Mouse (Mus musculus) cerebellum, adult 2 months (tissue): ENCODE results near the gene Notch1. TPM values are rescaled to one million over a fixed set of nuclear protein-coding genes. Genes with fewer than 3 reads are reported as not detected.

Source experiments
- DNase-seq, 2 experiments: peaks; one replicate each; pipeline ENCODE4 v3.0.0; 2021
- H3K27ac ChIP-seq: fragments of 200-500 bp; 2 replicates; pipeline ENCODE4 v1.5.1; 2012; ENCODE audit warnings: low read length, control low read depth, inconsistent platforms; ENCODE audit not compliant: insufficient read depth
- H3K27me3 ChIP-seq: fragments of 200-500 bp; 2 replicates; pipeline ENCODE4 v1.6.1; 2012; ENCODE audit warnings: inconsistent platforms, mild to moderate bottlenecking, low read length, moderate library complexity; ENCODE audit not compliant: control insufficient read depth, insufficient read depth
- H3K4me1 ChIP-seq: fragments of 200-500 bp; 2 replicates; pipeline ENCODE4 v1.6.1; 2011; ENCODE audit warnings: low read length; ENCODE audit not compliant: control insufficient read depth, insufficient read depth
- H3K4me3 ChIP-seq: fragments of 200-500 bp; replicated peaks from 2 replicates; pipeline ENCODE3; 2011; ENCODE audit warnings: mild to moderate bottlenecking, low read depth, low read length, control low read depth; ENCODE audit not compliant: insufficient read depth
- CTCF ChIP-seq: fragments of 200-500 bp; IDR thresholded peaks from 2 replicates; pipeline ENCODE4 v1.5.1; 2011; ENCODE audit warnings: low read depth, mild to moderate bottlenecking, control low read depth, low read length, moderate library complexity, borderline replicate concordance; ENCODE audit not compliant: insufficient read depth
- POLR2A ChIP-seq: fragments of 200-500 bp; IDR thresholded peaks from 2 replicates; pipeline ENCODE4 v1.6.1; 2011; ENCODE audit warnings: low read length, control low read depth, borderline replicate concordance; ENCODE audit not compliant: insufficient read depth
- WGBS: fragments of 180-500 bp; shearing (Covaris S2); methylation state at CpG from one replicate; pipeline ENCODE4 v1.1.7; 2018; 5-methylcytosine and 5-hydroxymethylcytosine counted together
- polyA plus RNA-seq: library from polyadenylated mRNA; depleted of rRNA; stranded (reverse); fragments of >200 nt; gene quantifications from 2 replicates; pipeline ENCODE4 v1.2.3, GENCODE M21; 2012

Notch1 gene
- polyA plus RNA-seq, 1 experiment = 10.5 TPM

DNA sequence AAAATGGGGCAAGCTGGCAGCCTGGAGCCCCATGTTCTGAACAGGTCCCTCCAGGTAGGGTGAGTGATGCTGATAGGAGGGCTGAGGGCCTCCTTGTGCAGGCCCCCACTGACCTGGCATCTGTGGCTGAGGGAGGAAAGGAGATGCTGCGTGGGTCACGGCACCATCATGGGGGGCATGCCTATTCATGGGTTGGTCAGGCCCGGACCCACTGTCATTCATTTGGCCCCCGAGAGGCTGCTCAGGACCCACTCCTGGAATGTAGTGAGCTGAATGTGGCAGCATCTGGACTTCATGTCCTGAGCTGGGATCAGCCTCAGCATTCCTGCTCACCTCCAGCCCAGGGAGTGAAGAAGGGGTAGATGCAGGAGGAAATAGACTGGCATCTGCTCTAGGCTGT is 75.2 kb downstream of the Notch1 start:
- Histone ChIP-seq H3K4me1 (peaks cover 3% of the 10 kb centered on the region), H3K27me3 (no peaks in the 10 kb centered on the region), H3K4me3 (no peak overlapping the region), H3K27ac (no peak overlapping the region)
- no peak for DNase-seq
- 91% methylated on average over 4 of the region's 4 CpGs for WGBS
- TF ChIP-seq CTCF = no peak
- TF ChIP-seq POLR2A = no peak

DNA sequence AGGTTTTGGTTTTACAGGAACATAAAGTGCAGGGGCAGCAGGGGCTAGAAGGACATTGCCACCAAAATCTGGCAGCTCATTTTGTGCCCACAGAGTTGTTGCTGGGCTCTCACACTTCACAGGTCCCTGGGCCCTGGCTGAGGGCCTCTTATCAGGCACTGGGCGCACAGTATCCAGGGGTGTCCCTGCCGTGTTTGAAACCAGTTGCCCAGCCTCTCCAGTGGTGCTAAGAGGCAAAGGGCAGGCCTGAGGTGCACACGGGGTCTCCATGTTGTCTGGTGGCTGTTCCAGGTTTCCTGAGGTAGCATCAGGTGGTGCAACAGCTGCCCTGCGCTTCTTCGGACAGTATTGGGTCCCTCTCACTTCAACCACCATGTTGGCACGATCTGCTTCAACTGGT is 76.8 kb downstream of the Notch1 start:
- DNase-seq = no peak
- TF ChIP-seq POLR2A (no peak), CTCF (no peak)
- no peaks in the 10 kb centered on the region for H3K27me3 ChIP-seq
- H3K4me3 ChIP-seq = no peak overlapping the region
- no peak overlapping the region for H3K27ac ChIP-seq
- H3K4me1 ChIP-seq = peaks cover 3% of the 10 kb centered on the region
- WGBS = 91% methylated on average over 6 of the region's 6 CpGs

DNA sequence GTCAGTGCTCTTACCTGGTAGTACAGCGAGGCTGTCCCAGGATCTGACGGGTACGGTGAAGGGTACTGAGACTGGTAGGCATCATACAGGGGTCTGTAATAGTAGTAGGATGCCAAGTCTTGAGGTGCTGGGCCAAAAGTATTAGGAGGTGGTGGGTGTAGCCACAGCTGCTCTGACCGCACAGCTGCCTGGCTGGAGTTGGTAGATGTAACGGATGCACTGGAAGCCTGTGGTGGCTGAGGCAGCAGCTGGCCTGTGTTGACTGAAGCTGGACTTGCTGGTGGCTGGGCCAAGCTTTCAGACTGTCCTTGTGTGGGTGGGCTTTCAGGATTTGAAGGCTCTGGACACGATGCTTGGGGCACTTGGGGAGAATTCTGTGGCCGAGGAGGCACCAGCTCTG is 78.1 kb downstream of the Notch1 start:
- no peak for DNase-seq
- H3K4me3 ChIP-seq = no peak overlapping the region
- H3K4me1 ChIP-seq = peaks cover 3% of the 10 kb centered on the region
- H3K27ac ChIP-seq = no peak overlapping the region
- 70% methylated on average over 7 of the region's 7 CpGs for WGBS
- H3K27me3 ChIP-seq = no peaks in the 10 kb centered on the region
- TF ChIP-seq POLR2A = no peak
- TF ChIP-seq CTCF = no peak

DNA sequence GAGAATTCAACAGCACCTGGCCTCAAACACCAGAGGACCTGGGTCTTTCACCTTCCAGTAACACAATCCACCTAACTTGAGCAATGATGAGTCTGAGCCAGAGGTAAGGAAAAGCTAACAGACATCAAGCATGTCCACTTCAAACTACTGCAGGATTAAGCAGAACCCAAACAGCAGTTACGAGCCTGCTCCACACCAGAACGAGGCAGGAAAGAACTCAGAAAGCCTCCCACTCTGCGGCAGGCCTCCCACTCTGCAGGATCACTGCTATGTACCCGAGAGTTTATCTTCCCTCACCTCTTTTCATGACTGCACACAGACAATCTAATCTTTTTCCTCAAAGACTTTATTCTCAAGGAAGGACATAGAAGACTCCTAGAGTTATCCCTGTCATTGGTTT is 79.2 kb downstream of the Notch1 start:
- WGBS = 44% methylated on average over 4 of the region's 4 CpGs

DNA sequence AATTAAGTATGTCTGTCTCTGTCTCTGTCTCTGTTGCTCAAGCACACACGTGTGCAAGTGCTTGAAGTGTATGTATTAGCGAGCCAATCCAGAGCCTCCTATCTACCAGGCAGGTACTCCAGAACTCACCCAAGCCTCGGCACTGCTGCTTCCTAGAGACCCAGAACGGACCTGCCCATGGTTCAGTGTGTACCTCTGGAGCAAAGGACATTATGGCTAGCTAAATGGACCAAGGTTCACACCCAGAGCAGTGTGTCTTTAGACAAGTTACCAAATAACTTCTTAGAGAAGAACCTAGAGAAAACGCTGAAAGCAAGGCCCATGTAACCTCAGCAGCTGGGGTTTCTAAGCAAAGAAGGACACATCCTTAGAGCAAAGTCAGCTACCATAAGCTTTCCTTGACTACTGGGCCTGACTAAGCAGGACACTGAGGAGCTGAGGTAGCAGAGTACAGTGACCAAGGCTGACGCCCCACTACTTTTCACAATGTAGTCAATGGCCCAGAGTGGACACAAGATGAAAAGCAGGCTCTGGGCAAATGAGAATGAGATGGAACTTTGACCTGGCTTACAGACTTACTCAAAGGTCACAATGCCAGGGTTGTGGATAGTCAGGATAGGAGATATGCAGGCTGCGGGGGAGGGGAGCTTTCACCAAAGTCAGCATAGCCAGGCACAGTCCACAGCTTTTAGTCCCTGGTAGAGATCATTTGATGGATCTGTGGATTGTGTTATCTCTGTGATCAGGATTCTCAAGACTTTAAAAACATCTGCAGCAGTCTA is 81.5 kb downstream of the Notch1 start:
- H3K27ac ChIP-seq = no peak overlapping the region
- H3K27me3 ChIP-seq = no peaks in the 10 kb centered on the region
- no peak for DNase-seq
- 89% methylated on average over 7 of the region's 7 CpGs for WGBS
- no peak for TF ChIP-seq POLR2A
- no peak for TF ChIP-seq CTCF
- H3K4me1 ChIP-seq = peaks cover 3% of the 10 kb centered on the region
- H3K4me3 ChIP-seq = no peak overlapping the region

More for the DNA sequence above, 79.2 kb downstream of the Notch1 start:
- TF ChIP-seq CTCF (no peak), POLR2A (no peak)
- no peak for DNase-seq
- no peak overlapping the region for H3K27ac ChIP-seq
- no peak overlapping the region for H3K4me3 ChIP-seq
- peaks cover 3% of the 10 kb centered on the region for H3K4me1 ChIP-seq
- no peaks in the 10 kb centered on the region for H3K27me3 ChIP-seq

DNA sequence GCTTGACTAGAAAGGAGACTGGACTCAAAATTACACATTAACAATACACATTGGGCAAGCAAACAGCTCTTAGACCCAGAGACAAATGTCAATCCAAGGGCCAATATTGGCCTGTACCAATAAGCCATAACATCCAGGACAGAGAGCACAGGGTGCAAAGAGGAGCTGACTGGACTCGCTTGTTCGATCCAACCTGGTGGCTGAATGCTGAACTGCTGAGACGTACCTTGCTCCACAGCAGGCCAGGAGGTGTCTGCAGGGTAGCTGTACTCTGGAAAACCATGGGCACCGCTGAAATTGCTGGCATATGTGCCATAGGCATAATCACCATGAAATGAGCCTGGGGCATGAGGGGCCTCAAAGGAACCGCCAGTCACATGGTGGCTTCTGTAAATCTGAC is 86.6 kb downstream of the Notch1 start:
- no peaks in the 10 kb centered on the region for H3K4me1 ChIP-seq
- TF ChIP-seq POLR2A (no peak), CTCF (no peak)
- DNase-seq = no peak
- H3K4me3 ChIP-seq = no peak overlapping the region
- no peaks in the 10 kb centered on the region for H3K27me3 ChIP-seq
- WGBS = 47% methylated on average over 5 of the region's 5 CpGs
- no peak overlapping the region for H3K27ac ChIP-seq

DNA sequence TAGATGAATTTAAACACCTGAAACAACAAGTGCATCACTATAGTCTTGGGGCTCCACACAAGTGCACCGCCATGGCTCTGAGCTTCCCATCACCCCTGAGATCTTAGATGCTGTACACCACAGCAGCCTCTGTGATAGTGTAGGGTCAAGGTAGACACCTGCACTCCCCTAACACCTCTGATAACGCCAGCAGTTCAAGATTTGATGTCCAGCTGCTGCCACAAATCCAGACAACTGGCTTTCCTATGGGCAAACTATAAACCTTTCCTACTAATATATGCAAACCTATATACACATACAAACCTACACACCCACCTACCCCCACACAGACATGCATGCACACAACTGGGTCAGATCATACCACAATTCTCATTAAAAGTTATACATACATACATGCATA is 91.9 kb downstream of the Notch1 start:
- DNase-seq = no peak
- TF ChIP-seq POLR2A (no peak), CTCF (no peak)
- H3K4me1 ChIP-seq = no peaks in the 10 kb centered on the region
- 99% methylated on average over 2 of the region's 2 CpGs for WGBS
- H3K27me3 ChIP-seq = no peaks in the 10 kb centered on the region
- H3K27ac ChIP-seq = no peak overlapping the region
- no peak overlapping the region for H3K4me3 ChIP-seq

DNA sequence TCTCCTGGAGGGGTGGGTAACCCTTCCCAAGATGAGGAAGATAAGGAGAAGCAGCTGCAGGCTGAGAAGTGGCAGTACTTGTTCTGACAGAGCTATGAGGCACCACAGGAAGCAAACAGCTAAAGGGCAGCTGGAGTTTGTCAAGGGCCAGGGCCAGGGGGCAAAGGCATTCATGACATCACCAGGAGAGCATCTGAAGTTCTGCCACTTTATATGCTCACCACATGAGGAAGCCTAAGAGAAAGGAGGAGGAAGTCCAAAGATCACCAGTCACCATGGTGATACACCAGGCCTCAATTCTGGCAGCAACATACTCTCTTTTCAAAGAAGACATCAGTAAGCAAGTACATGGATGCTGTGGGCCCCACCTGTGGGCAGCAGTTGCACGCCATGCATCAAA is 93.4 kb downstream of the Notch1 start:
- no peak for TF ChIP-seq POLR2A
- TF ChIP-seq CTCF = no peak
- no peak overlapping the region for H3K4me3 ChIP-seq
- H3K27me3 ChIP-seq = no peaks in the 10 kb centered on the region
- no peaks in the 10 kb centered on the region for H3K4me1 ChIP-seq
- H3K27ac ChIP-seq = no peak overlapping the region
- WGBS = 80% methylated on average over 1 of the region's 1 CpGs
- no peak for DNase-seq
